Mouse (Mus musculus): ENCODE measurements around the gene C2cd5. TPM values are rescaled to one million over a fixed set of nuclear protein-coding genes. Genes with fewer than 3 reads are reported as not detected.

Gene C2cd5
- polyA plus RNA-seq, 1 experiment from 2014 or later, result 39.0 TPM

DNA sequence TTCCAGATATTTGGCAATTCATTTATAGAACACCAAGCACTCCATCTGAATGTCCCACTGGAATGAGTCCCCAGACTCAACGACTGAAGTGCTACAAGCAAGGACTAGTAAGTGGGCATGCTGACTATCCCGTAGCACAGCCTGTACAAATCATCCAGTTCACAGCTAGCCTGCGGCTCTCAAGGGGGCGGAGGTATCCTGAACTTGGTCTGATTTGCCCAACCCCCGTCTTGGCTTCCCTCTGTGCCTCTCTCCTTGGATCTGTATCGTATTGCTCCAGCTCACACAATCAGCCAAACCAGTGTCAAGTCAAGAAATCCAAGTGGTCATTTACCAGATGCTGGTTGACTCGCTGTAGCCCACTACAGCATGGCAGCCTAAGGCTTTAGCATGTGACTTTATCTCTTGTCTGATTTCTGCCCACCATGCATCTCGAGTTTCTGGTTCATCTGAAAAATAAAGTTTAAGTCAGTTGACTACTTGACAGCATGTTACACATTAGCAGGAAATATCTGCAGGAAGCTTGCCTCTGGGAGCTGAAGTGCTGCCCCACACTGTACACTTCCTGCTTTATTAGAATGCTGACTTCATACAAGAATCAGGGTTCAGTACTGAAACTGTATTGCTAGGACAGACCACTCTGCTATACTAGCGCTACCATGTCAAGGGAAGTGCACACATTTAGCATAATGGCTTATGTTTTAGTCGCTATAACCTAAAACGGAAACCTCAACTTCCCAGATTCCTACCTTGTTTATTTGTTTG lies 50.0 kb downstream of the C2cd5 start:
- WGBS, result 82% methylated on average over 11 of the region's 11 CpGs
- no peak overlapping the region for H3K27ac ChIP-seq (ENCODE audit: low read depth, low read length)
- no peak overlapping the region for H3K4me2 ChIP-seq (ENCODE audit: low read length)
- H3K9me3 ChIP-seq (ENCODE audit: control insufficient read depth, low read length), result no peaks in the 10 kb centered on the region
- no peaks in the 10 kb centered on the region for H3K4me1 ChIP-seq (ENCODE audit: control insufficient read depth, insufficient read depth, low read depth, low read length)
- peaks cover 28% of the 10 kb centered on the region for H3K36me3 ChIP-seq (ENCODE audit: control insufficient read depth, insufficient read depth, low read length)
- ATAC-seq, result no peak
- no peak overlapping the region for H3K4me3 ChIP-seq (ENCODE audit: low read length)
- H3K9ac ChIP-seq (ENCODE audit: low read depth, low read length), result no peak overlapping the region
- no peaks in the 10 kb centered on the region for H3K27me3 ChIP-seq (replicated peaks; ENCODE audit: control insufficient read depth, insufficient read depth, low read length)

DNA sequence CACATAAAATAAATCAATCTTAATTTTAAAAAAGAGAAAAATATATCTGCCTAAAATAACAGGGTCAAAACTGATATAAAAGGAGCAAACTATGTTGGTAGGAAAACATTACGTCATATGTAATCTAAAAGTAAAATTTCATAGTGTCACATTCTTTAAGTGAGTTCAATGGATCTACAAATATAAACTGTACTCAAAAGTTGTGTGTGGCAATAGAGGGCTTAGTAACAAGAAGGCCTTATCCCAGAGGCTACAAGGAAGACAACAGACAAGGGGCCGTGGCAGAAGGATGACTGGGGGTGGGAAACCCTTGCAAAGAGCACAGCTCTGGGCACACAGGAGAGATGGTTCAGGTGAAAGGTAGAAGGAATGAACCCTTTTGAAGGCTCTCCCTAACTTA lies 50.8 kb downstream of the C2cd5 start:
- H3K9ac ChIP-seq (ENCODE audit: low read depth, low read length), result no peak overlapping the region
- no peak for ATAC-seq
- peaks cover 26% of the 10 kb centered on the region for H3K36me3 ChIP-seq (ENCODE audit: control insufficient read depth, insufficient read depth, low read length)
- H3K4me1 ChIP-seq (ENCODE audit: control insufficient read depth, insufficient read depth, low read depth, low read length), result no peaks in the 10 kb centered on the region
- H3K4me3 ChIP-seq (ENCODE audit: low read length), result no peak overlapping the region
- H3K27me3 ChIP-seq (replicated peaks; ENCODE audit: control insufficient read depth, insufficient read depth, low read length), result no peaks in the 10 kb centered on the region
- H3K27ac ChIP-seq (ENCODE audit: low read depth, low read length), result no peak overlapping the region
- H3K4me2 ChIP-seq (ENCODE audit: low read length), result no peak overlapping the region
- H3K9me3 ChIP-seq (ENCODE audit: control insufficient read depth, low read length), result no peaks in the 10 kb centered on the region
- WGBS, result 96% methylated on average over 2 of the region's 2 CpGs

DNA sequence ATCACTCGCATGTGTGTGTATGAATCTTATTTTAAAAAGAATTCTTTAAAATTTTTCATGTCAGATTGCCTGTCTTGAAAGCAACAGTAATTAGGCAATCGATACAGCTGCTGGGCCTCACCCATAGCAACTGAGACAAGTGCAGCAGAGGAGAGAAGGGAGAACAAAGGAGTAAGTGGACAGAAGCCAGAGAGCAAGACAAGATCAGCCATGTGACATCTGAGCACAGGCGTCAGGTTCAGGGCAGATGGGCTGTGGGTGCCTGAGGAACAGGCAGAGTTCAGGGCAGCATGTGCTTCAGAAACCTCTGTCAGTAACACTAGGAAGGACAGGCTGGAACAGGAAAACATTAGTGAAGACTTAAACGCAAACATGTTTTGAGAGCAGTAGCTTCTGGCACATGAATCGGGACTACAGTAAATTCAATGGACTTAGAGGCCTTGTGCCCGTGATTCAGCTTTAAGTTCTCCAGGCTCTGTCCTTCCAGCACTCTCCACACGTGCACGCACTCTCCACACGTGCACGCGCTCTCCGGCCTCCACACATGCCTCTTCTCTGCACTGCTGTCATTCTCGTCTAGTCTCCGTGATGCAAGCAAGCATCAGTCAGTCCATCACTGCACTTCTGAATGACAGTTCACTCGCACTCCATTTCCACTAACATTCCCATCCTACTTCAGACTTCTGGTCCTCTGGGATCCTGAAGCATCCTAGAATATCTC lies 52.2 kb downstream of the C2cd5 start:
- Histone ChIP-seq H3K4me3 (ENCODE audit: low read length) (no peak overlapping the region), H3K36me3 (ENCODE audit: control insufficient read depth, insufficient read depth, low read length) (peaks cover 21% of the 10 kb centered on the region), H3K9ac (ENCODE audit: low read depth, low read length) (no peak overlapping the region), H3K27ac (ENCODE audit: low read depth, low read length) (no peak overlapping the region), H3K4me1 (ENCODE audit: control insufficient read depth, insufficient read depth, low read depth, low read length) (no peaks in the 10 kb centered on the region), H3K27me3 (replicated peaks; ENCODE audit: control insufficient read depth, insufficient read depth, low read length) (no peaks in the 10 kb centered on the region), H3K4me2 (ENCODE audit: low read length) (no peak overlapping the region), H3K9me3 (ENCODE audit: control insufficient read depth, low read length) (no peaks in the 10 kb centered on the region)
- 76% methylated on average over 15 of the region's 15 CpGs for WGBS
- ATAC-seq, result peak; percentile 72; the same call in 1 of the 2 replicates

DNA sequence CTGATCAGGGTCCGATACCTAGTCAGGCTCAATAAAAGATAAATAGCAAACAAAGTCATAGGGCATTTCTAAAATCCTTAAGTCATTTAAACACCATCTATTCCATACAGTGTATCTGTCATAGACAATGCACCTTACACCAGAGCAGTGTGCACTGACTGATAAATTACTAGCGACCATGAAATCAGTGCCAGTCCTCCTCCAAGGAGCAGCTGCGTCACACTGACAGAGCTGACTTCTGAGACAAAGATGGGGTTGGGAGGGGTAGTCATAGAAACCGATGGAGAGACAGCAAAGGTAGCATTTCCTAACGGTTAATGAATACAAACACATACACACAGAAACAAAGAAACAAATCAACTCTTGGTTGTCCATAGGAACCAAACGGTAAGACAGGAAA lies 58.4 kb downstream of the C2cd5 start:
- no peak overlapping the region for H3K4me3 ChIP-seq (ENCODE audit: low read length)
- no peak for ATAC-seq

DNA sequence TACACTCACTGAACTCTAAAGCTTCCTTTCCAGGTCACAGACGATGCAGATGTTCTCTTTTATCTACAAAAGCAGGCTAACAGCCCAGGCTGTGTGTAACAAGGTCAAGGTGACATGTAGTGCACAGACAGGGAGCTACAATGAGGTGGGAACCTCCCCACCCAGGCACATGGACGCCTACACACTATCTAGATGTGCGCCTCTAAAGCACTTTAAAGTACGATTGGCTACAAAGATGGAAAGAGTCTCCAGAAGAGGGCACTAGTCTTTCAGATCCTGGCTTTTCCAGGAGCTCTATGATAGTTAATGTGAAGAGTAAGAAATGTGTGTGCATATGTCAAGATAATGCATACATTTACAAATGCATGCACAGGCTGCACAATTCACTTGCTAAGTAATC lies 64.7 kb downstream of the C2cd5 start:
- Histone ChIP-seq H3K9me3 (ENCODE audit: control insufficient read depth, low read length) (no peaks in the 10 kb centered on the region), H3K27me3 (replicated peaks; ENCODE audit: control insufficient read depth, insufficient read depth, low read length) (no peaks in the 10 kb centered on the region), H3K4me1 (ENCODE audit: control insufficient read depth, insufficient read depth, low read depth, low read length) (no peaks in the 10 kb centered on the region), H3K9ac (ENCODE audit: low read depth, low read length) (no peak overlapping the region), H3K27ac (ENCODE audit: low read depth, low read length) (no peak overlapping the region), H3K4me2 (ENCODE audit: low read length) (no peak overlapping the region), H3K36me3 (ENCODE audit: control insufficient read depth, insufficient read depth, low read length) (peaks cover 41% of the 10 kb centered on the region), H3K4me3 (ENCODE audit: low read length) (no peak overlapping the region)
- ATAC-seq, result 0 out of 2 replicates have a peak, but pooled peaks have one; percentile 34
- WGBS, result 67% methylated on average over 4 of the region's 4 CpGs

More for the DNA sequence above, 58.4 kb downstream of the C2cd5 start:
- Histone ChIP-seq H3K36me3 (ENCODE audit: control insufficient read depth, insufficient read depth, low read length) (peaks cover 7% of the 10 kb centered on the region), H3K4me1 (ENCODE audit: control insufficient read depth, insufficient read depth, low read depth, low read length) (no peaks in the 10 kb centered on the region), H3K27ac (ENCODE audit: low read depth, low read length) (no peak overlapping the region), H3K9ac (ENCODE audit: low read depth, low read length) (no peak overlapping the region), H3K27me3 (replicated peaks; ENCODE audit: control insufficient read depth, insufficient read depth, low read length) (no peaks in the 10 kb centered on the region), H3K9me3 (ENCODE audit: control insufficient read depth, low read length) (no peaks in the 10 kb centered on the region), H3K4me2 (ENCODE audit: low read length) (no peak overlapping the region)
- WGBS, result 51% methylated on average over 6 of the region's 6 CpGs

DNA sequence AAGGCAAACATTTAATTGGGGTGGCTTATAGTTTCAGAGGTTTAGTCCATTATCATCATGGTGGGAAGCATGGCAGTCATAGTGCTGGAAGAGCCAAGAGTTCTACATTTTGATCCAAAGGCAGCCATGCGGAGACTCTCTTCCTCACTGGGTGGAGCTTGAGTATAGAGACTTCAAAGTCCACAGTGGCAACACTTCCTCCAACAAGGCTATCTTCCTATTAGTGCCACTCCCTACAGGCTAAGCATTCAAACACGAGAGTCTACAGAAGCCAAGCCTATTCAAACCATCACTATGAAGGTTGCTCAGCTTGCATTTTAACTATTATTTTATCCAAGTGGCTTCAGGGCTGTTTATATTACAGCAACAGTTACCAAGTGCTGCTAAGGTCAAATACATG lies 65.4 kb downstream of the C2cd5 start:
- no peak overlapping the region for H3K4me3 ChIP-seq (ENCODE audit: low read length)
- ATAC-seq, result no peak
- no peak overlapping the region for H3K9ac ChIP-seq (ENCODE audit: low read depth, low read length)
- H3K9me3 ChIP-seq (ENCODE audit: control insufficient read depth, low read length), result no peaks in the 10 kb centered on the region
- H3K27ac ChIP-seq (ENCODE audit: low read depth, low read length), result no peak overlapping the region
- H3K36me3 ChIP-seq (ENCODE audit: control insufficient read depth, insufficient read depth, low read length), result peaks cover 48% of the 10 kb centered on the region
- WGBS, result 89% methylated on average over 2 of the region's 2 CpGs
- no peak overlapping the region for H3K4me2 ChIP-seq (ENCODE audit: low read length)
- no peaks in the 10 kb centered on the region for H3K4me1 ChIP-seq (ENCODE audit: control insufficient read depth, insufficient read depth, low read depth, low read length)
- H3K27me3 ChIP-seq (replicated peaks; ENCODE audit: control insufficient read depth, insufficient read depth, low read length), result no peaks in the 10 kb centered on the region

DNA sequence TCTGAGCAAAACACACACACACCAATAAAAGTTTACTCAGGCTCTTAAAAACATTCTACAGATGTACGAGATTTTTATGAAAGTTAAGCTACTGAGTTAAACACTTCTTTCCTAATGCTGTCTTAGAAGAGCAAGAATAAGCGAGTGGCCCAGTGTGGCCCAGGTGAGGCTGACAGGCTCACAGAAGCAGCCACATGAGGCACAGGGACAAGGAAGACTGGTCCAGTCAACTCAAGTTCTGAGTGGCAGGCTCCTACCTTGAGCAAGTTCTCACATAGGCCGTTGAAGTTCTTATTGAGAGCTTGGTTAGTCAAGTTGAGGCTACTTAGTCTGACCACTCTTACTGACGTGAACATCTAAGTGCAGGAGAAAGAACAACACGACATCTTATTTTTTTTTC lies 69.4 kb downstream of the C2cd5 start:
- Histone ChIP-seq H3K36me3 (ENCODE audit: control insufficient read depth, insufficient read depth, low read length) (peaks cover 54% of the 10 kb centered on the region), H3K4me2 (ENCODE audit: low read length) (no peak overlapping the region), H3K4me1 (ENCODE audit: control insufficient read depth, insufficient read depth, low read depth, low read length) (no peaks in the 10 kb centered on the region), H3K4me3 (ENCODE audit: low read length) (no peak overlapping the region), H3K27me3 (replicated peaks; ENCODE audit: control insufficient read depth, insufficient read depth, low read length) (no peaks in the 10 kb centered on the region), H3K9ac (ENCODE audit: low read depth, low read length) (no peak overlapping the region), H3K27ac (ENCODE audit: low read depth, low read length) (no peak overlapping the region), H3K9me3 (ENCODE audit: control insufficient read depth, low read length) (no peaks in the 10 kb centered on the region)
- WGBS, result 94% methylated on average over 5 of the region's 5 CpGs
- ATAC-seq, result no peak

DNA sequence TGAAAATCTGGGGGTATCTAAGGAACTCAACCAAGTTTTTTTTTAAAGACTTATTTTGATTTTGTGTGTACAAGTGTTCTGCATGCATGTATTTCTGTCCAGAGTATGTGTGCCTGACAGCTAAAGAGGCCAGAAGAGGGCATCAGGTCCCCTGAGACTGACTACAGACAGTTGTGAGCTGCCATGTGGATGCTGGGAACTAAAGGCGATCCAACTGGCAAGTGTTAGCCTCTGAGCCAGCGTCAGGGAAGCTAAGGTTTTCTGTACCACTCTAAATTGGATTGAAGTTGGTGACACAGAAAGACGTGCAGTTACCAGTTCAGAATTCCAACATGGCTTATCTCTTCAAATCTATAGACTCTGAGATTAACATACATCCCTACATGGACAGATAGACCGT lies 72.0 kb downstream of the C2cd5 start:
- Histone ChIP-seq H3K4me3 (ENCODE audit: low read length) (no peak overlapping the region), H3K9me3 (ENCODE audit: control insufficient read depth, low read length) (no peaks in the 10 kb centered on the region), H3K36me3 (ENCODE audit: control insufficient read depth, insufficient read depth, low read length) (peaks cover 35% of the 10 kb centered on the region), H3K27me3 (replicated peaks; ENCODE audit: control insufficient read depth, insufficient read depth, low read length) (no peaks in the 10 kb centered on the region), H3K27ac (ENCODE audit: low read depth, low read length) (no peak overlapping the region), H3K9ac (ENCODE audit: low read depth, low read length) (no peak overlapping the region), H3K4me1 (ENCODE audit: control insufficient read depth, insufficient read depth, low read depth, low read length) (no peaks in the 10 kb centered on the region), H3K4me2 (ENCODE audit: low read length) (no peak overlapping the region)
- 97% methylated on average over 4 of the region's 4 CpGs for WGBS
- no peak for ATAC-seq

DNA sequence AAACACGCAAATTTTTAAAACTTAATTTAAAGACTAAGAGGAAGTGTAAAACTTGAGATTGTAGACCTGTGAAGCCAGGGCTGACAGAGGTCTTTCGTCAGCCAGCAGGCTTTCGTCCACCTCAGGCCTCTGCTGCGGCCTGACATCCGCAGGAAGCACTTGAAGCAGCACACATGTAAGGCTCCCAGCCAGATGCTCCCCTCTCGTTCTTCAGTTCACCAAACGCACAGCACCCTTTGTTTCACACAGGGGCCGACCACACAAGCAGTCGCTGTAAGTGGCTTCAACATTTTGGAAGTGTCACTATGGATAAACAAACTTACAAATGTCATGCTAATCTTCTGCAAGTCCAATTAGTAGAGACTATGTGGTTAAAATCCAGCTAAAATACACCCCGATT lies 72.5 kb downstream of the C2cd5 start:
- 91% methylated on average over 10 of the region's 10 CpGs for WGBS
- no peak overlapping the region for H3K27ac ChIP-seq (ENCODE audit: low read depth, low read length)
- no peak overlapping the region for H3K9ac ChIP-seq (ENCODE audit: low read depth, low read length)
- H3K27me3 ChIP-seq (replicated peaks; ENCODE audit: control insufficient read depth, insufficient read depth, low read length), result no peaks in the 10 kb centered on the region
- H3K9me3 ChIP-seq (ENCODE audit: control insufficient read depth, low read length), result no peaks in the 10 kb centered on the region
- no peak overlapping the region for H3K4me2 ChIP-seq (ENCODE audit: low read length)
- H3K4me3 ChIP-seq (ENCODE audit: low read length), result no peak overlapping the region
- H3K4me1 ChIP-seq (ENCODE audit: control insufficient read depth, insufficient read depth, low read depth, low read length), result no peaks in the 10 kb centered on the region
- ATAC-seq, result no peak
- H3K36me3 ChIP-seq (ENCODE audit: control insufficient read depth, insufficient read depth, low read length), result peaks cover 30% of the 10 kb centered on the region
